Mouse (Mus musculus) ovary, postnatal 10 days (tissue): ENCODE data around the gene Hmg20b.

Source experiments
- DNase-seq: peaks from one replicate; pipeline ENCODE4 v3.0.0; 2022; ENCODE audit warnings: low spot score

Gene Hmg20b

GRCm38 (mm10) chr10:81378553-81379182 is 28.4 kb upstream of the Hmg20b start:
- DNase-seq = peak; percentile 98

DNA sequence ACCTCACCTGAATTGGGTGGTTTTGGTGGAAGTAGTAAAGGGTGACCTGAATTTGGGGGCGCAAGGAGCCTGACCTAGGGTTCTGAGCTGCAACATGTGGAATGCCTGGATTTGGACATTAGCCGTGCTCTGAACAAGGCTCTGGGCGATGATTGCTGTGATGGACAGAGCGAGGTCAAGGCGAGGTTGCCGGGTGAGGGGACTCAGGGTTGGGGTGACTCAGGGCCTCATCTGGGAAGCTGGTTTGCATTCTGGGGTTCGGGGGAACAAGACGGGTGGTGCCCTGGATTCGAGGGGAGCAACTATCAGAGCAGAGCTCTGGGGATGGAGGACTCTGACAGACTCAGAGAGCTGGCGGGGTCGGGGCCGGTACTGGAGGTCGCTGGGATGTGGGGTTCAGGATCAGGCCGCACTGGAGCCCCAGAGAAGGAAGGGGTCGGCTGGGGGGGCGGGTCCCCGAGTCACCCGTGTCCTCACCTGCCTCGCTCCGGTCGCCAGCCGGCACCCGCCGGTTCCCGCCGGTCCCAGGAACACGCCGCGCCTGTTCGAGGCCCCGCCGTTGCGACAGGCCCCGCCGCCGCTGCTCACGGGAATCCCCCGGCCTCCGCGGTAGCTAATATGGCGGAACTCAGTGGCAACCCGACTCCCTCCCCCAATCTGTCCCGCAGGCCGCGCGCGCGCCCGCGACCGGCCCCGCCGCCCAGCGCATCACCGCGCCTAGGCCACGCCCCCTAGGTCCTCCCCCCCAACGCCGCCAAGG is 27.7 kb upstream of the Hmg20b start, which contains the start of gene Fzr1:
TSS of gene Fzr1 (minus strand) at position 724 of the 760 bp plus-strand sequence.
- no peak for DNase-seq

DNA sequence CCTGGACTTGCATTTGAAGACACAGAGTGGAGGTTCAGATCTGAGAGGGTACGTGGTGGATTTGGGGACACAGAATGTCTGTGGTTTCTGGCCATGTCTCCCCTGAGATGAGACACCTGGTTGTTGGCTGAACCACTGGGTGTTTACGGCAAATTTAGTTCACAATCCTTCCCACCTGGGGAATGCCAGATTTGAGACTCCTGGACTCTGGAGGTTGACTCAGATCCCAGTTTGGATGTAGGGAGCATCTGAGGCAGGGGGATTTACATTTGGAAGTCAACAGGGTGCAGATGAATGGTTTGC is 27.0 kb upstream of the Hmg20b start:
- no peak for DNase-seq

DNA sequence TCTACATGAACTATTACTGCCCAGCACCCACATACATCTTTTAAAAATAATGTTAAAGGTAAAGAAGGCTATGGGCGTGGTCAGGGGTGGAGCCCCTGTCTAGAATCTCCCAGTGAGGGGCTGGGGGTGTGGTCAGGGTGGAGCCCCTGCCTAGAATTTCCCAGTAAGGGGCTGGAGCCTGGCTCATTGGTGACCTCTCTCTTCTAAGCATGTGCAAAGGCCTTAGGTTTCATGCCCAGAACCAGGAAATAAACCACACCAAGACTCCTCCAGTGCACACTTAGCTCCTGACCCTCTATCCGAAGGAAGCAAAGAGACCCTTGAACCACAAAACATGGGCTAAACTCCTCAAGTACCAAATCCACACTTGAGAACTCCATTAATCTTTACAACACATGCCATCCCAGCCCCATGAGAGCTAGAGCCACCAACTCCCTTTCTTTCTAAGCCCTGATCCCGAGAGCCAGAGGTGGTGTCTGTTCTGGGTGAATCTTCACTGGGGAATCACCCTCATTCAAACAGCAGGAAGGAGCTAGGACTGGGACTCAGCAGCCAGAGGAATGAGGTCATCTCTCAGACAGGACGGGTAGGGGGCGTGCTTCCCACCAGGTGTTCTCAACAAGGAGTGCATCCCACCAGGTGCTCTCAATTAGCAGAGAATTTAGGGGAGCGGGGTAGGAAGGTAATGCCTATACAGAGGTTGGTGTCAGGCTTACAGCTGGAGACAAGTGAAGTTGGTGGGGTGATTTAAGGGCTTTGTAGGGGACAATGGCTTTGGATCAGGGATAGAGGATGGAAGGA is 26.5 kb upstream of the Hmg20b start:
- no peak for DNase-seq

GRCm38 (mm10) chr10:81375322-81375721 is 25.0 kb upstream of the Hmg20b start:
- no peak for DNase-seq

DNA sequence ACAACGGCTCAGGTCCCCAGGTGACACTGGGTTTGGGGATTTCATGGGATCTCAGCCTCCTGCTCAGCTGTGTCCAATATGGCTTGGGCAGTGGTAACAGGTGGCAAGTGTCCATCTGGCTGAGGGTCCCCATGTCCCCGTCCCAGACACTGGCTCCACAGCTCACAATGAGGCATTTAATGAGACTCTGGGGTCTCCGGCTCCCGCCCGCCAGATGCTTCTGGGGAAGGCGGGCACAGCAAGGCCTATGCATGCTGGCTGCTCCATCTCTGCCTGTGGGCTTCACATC is 16.9 kb upstream of the Hmg20b start:
- no peak for DNase-seq

DNA sequence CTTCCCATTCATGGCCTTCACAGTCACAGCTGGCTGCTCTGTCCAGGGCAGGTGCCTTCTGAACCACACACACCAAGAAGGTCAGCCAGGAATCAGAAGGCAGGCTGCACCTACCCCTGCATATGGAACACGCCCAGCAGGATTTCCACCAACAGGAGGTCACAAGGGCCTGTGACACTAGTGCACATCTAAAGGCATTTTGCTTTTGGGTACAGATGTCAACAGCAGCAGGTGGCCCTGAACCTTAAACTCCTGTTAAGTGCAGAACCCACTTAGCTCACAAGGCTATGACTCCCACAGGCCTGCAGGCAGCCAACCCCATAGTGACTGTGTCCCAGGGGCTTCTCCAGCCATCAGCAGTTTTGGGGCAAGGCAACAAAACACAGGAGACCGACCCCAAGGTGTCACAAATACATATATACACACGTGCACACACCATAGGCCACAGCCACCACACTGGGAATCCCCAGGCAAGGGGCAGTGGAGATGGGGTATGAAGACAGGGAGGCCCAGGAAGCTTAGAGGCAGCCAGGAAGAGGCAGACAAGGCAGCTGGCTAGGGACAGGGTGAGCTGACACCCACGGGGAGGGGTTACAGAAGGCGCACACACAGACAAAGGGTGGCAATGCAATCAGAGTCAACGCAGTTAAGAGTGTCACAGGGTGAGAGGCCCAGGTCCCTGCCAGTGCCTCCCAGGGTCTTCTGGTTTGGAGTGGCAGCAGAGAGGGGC is 16.4 kb upstream of the Hmg20b start:
- DNase-seq = no peak

DNA sequence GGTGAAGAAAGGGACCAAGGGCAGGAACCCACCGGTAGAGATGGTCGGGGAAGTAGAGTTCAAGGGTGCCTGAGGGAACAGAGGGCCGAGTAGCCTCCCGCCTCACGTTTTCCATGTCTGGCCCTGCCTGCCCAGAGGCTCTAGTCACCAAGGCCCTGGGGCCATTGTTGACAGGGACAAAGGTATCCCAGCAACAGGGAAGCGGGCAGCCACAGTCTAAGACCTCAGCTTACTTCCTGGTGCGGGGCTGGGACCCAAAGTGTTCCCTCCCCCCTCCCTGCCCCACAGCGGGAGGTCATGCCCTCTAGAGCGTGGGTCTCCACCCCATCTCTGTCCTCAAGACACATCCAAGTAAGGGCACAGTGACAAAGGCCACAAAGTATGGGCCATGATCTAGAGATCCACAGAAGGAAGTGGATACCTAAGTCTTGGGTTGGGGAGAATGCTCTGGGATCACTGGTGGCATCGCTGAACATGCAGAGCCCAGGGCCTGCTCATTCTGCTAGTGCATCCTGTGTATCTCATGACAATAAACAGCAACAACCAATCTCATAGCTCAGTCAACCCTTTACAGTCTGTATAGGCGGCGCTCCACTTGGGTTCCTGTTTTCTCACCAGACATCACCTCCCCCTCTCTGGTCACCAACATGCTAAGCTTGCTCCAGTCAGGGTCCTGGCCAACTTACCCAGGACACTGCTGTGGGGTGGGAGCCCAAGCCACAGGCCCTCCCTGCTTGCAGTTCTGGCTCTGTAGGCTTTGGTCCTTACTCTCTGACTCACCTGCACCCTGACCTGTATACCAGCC is 15.6 kb upstream of the Hmg20b start, which contains the start of gene 4930404N11Rik:
TSS of gene 4930404N11Rik (minus strand) at position 145 of the 805 bp plus-strand sequence.
- DNase-seq = no peak

GRCm38 (mm10) chr10:81365073-81365472 is 14.8 kb upstream of the Hmg20b start:
- no peak for DNase-seq

GRCm38 (mm10) chr10:81364666-81365065 is 14.4 kb upstream of the Hmg20b start:
- no peak for DNase-seq

GRCm38 (mm10) chr10:81363436-81364346 is 13.4 kb upstream of the Hmg20b start:
- DNase-seq = no peak

- DNase-seq = no peak
Observed at GRCm38 (mm10) chr10:81362336-81362949, 12.2 kb upstream of the Hmg20b start.

GRCm38 (mm10) chr10:81360721-81361120 is 10.4 kb upstream of the Hmg20b start:
- no peak for DNase-seq

GRCm38 (mm10) chr10:81358841-81359240 is 8.6 kb upstream of the Hmg20b start:
- DNase-seq = no peak

DNA sequence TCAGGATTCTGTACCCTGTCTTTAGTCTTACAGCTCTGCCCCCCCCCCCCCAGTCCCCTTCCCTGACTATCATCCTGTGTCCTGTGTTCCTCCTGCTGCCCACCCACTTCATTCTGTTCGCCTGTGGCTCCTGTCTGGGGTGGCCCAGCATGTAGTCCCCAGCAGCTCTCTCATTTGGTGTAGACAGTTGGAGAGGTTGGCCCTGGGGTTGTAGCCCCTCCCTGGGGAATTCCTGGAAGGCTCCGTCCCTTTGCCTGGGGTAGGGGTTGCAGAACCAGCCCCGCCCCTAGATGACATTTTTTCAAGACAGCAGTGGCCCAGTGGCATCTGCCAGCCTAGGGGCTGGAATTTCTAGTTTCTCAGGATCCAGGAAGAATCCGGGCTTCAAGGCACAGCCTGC is 7.9 kb upstream of the Hmg20b start:
- DNase-seq = no peak

DNA sequence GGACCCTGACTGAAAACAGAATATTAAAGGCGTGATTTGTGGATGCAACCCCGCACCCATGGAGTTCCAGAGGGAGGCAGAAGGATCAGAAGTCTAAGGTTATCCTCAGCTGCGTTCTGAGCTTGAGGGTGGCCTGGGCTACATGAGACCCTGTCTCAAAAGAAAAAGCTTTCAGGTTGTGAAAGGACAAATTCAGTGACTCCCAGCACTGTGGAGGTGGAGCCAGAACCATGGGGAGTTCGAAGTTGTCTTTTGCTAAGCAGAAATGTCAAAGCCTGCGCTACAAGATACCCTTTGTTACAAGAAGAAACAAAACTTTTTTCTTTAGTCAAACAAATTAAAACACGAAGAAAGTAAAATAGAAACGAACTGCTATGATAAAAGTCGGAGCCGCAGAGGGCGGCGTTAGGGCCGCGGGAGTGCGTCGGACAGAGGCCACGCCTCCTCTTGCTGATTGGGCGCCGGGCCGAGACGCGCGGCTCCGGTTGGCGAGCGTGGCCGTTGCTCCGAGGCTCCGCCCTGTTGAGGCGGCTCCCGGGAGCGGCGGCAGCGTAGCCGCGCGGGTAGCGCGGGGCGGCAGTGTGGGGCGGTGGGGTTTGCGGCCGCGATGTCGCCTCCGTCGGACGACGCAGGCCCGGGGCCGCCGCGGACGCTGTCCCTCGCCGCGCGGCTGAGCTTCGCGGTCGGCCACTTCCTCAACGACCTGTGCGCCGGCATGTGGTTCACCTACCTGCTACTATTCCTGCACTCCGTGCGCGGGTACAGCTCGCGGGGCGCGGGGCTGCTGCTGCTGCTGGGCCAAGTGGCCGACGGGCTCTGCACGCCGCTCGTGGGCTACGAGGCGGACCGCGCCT is 6.9 kb upstream of the Hmg20b start, which contains the start of gene Mfsd12:
TSS of gene Mfsd12 (plus strand) at position 501 of the 854 bp plus-strand sequence.
- peak; percentile 75 for DNase-seq

DNA sequence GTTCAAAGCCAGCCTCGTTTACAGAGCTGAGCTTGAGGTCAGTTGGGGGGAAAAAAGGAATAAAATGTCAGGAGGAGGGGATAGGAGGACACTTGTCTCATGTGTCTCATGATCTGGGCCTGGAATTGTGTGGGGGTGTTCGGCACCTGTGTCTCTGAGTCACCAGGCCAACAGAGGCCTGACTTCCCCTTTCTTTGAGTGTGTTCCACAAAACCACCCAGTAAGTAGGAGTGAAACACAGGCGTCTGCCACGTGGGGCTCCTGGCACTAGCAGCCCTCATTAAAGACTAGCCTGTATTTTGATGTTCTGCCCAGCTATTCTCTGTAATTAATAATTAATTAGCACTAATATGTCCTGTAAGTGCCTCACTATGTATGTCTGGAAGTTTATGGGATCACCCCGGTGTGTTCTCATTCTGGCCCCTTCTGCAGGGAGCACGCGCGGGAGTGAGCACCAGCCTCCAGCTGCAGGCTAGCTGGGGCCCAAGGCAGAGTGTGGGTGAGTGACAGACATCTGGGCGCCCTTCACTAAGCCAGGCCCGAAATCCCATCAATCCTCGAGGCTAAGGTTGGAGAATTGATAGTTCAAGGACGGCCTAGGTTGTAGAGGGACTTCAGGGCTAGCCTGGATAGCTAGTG is 6.2 kb upstream of the Hmg20b start:
- DNase-seq = no peak

- no peak for DNase-seq
Observed at GRCm38 (mm10) chr10:81355533-81355932, 5.3 kb upstream of the Hmg20b start.
